Mouse (Mus musculus) hematopoietic stem cell, adult 5-6 weeks (primary cell): ENCODE measurements around the gene Zswim8. TPM values are rescaled to one million over a fixed set of nuclear protein-coding genes. Genes with fewer than 3 reads are reported as not detected.
A peak's percentile ranks its signal among the peaks of the same experiment; 100 is the strongest.

Experiments
- ATAC-seq, 2 experiments: fragments of 125-278 bp in 1 of 2; replicated peaks in 1 of 2; 2 replicates each; pipeline ENCODE4 v1.8.0; 2016 to 2017; ENCODE audit warnings: inconsistent platforms in 2 of 2, mild to moderate bottlenecking in 2 of 2, moderate number of reproducible peaks in 2 of 2, low read depth in 1 of 2, moderate TSS enrichment in 1 of 2; ENCODE audit not compliant: low FRiP score in 2 of 2, poor library complexity in 2 of 2, severe bottlenecking in 2 of 2, insufficient read depth in 1 of 2, low TSS enrichment in 1 of 2
- total RNA-seq: library from RNA; stranded (forward); fragments of 172-1452, 232-1000 nt; gene quantifications from 2 replicates; pipeline ENCODE4 v1.2.3, GENCODE M21; 2017

The Zswim8 gene
- total RNA-seq, 1 experiment from 2014 or later = 35.7 TPM

- no peak for ATAC-seq
Measured at GRCm38 (mm10) chr14:20748388-20748787, 41.0 kb downstream of the Zswim8 start.

GRCm38 (mm10) chr14:20749494-20750051, 42.2 kb downstream of the Zswim8 start:
- no peak for ATAC-seq

GRCm38 (mm10) chr14:20750503-20750902, 43.2 kb downstream of the Zswim8 start:
- no peak for ATAC-seq

- no peak for ATAC-seq
Measured at GRCm38 (mm10) chr14:20753792-20754191, 46.4 kb downstream of the Zswim8 start.

GRCm38 (mm10) chr14:20757370-20757907, 50.1 kb downstream of the Zswim8 start:
- no peak for ATAC-seq

- no peak for ATAC-seq
Measured at GRCm38 (mm10) chr14:20758768-20759435, 51.5 kb downstream of the Zswim8 start.

- ATAC-seq = no peak
Measured at GRCm38 (mm10) chr14:20764942-20765341, 57.6 kb downstream of the Zswim8 start.

- peak; percentile 67 to 93 for ATAC-seq
Measured at GRCm38 (mm10) chr14:20765642-20766258, 58.4 kb downstream of the Zswim8 start.

- no peak for ATAC-seq
Measured at GRCm38 (mm10) chr14:20767936-20768335, 60.6 kb downstream of the Zswim8 start.

- ATAC-seq = no peak
Measured at GRCm38 (mm10) chr14:20768581-20768980, 61.2 kb downstream of the Zswim8 start.

GRCm38 (mm10) chr14:20771941-20772340, 64.6 kb downstream of the Zswim8 start:
- no peak for ATAC-seq

GRCm38 (mm10) chr14:20772808-20773207, 65.5 kb downstream of the Zswim8 start:
- peak; percentile 87 to 94 for ATAC-seq

Other genes starting within 250 kb of the Zswim8 start
- 70.9 and 80.2 TPM in 2 replicates for gene Anxa7, start 227.4 kb upstream of the Zswim8 start, total RNA-seq
- 1.4 TPM in 1 of 2 replicates, not detected in the other for gene Mss51, start 210.7 kb upstream of the Zswim8 start, total RNA-seq
- 66.5 and 74.9 TPM in 2 replicates for gene Ppp3cb, start 161.0 kb upstream of the Zswim8 start, total RNA-seq
- gene Usp54, start 66.5 kb upstream of the Zswim8 start, total RNA-seq = 14.3 and 15.0 TPM in 2 replicates
- not detected in 2 replicates for gene Myoz1, start 51.0 kb upstream of the Zswim8 start, total RNA-seq
- gene Synpo2l, start 39.2 kb upstream of the Zswim8 start, total RNA-seq = 0.06 TPM in 1 of 2 replicates, not detected in the other
- 100 and 107 TPM in 2 replicates for gene Sec24c, start 33.2 kb upstream of the Zswim8 start, total RNA-seq
- 4.5 and 7.1 TPM in 2 replicates for gene Fut11, start 12.6 kb upstream of the Zswim8 start, total RNA-seq
- gene Chchd1, start 4.5 kb upstream of the Zswim8 start, total RNA-seq = 48.1 and 79.0 TPM in 2 replicates
- 7.5 and 8.4 TPM in 2 replicates for gene Ndst2, start 27.0 kb downstream of the Zswim8 start, total RNA-seq
- 99.3 and 101 TPM in 2 replicates for gene Camk2g, start 86.5 kb downstream of the Zswim8 start, total RNA-seq
- gene Plau, start 129.1 kb downstream of the Zswim8 start, total RNA-seq = 2.3 and 2.4 TPM in 2 replicates
- gene Vcl, start 221.8 kb downstream of the Zswim8 start, total RNA-seq = 34.2 and 38.8 TPM in 2 replicates